Mouse (Mus musculus) heart, embryonic 12.5 days (tissue): ENCODE measurements at regions not wholly inside any gene's neighbourhood (a gene's known extent, or its start where the extent isn't known, plus 50 kb on each side); places are given as distances from the start of the nearest gene placed in this dataset.

ENCODE experiments used
- ATAC-seq: fragments of 200-750 bp; cut with Nextera tagmentation; 2 replicates; pipeline ENCODE4 v1.8.0; 2017; ENCODE audit warnings: moderate TSS enrichment, moderate library complexity; ENCODE audit not compliant: insufficient number of reproducible peaks, low FRiP score
- H3K27ac ChIP-seq: fragments of 300-500 bp; sonication (generic); 2 replicates; pipeline ENCODE4 v1.5.1; 2016; ENCODE audit warnings: mild to moderate bottlenecking, moderate library complexity; ENCODE audit not compliant: poor library complexity, severe bottlenecking
- H3K27me3 ChIP-seq: fragments of 300-500 bp; sonication (generic); replicated peaks from 2 replicates; pipeline ENCODE4 v1.6.1; 2016; ENCODE audit warnings: mild to moderate bottlenecking, moderate library complexity
- H3K36me3 ChIP-seq: fragments of 300-500 bp; sonication (generic); 2 replicates; pipeline ENCODE4 v1.6.1; 2016; ENCODE audit warnings: mild to moderate bottlenecking, moderate library complexity
- H3K4me1 ChIP-seq: fragments of 300-500 bp; sonication (generic); replicated peaks from 2 replicates; pipeline ENCODE4 v1.6.1; 2016; ENCODE audit warnings: mild to moderate bottlenecking
- H3K4me2 ChIP-seq: fragments of 300-500 bp; sonication (generic); 2 replicates; pipeline ENCODE4 v1.6.1; 2016; ENCODE audit warnings: mild to moderate bottlenecking, moderate library complexity
- H3K4me3 ChIP-seq: fragments of 300-500 bp; sonication (generic); 2 replicates; pipeline ENCODE4 v1.5.1; 2016; ENCODE audit warnings: mild to moderate bottlenecking
- H3K9ac ChIP-seq: fragments of 300-500 bp; sonication (generic); 2 replicates; pipeline ENCODE4 v1.6.1; 2016; ENCODE audit warnings: mild to moderate bottlenecking, moderate library complexity
- H3K9me3 ChIP-seq: fragments of 300-500 bp; sonication (generic); replicated peaks from 2 replicates; pipeline ENCODE4 v1.6.1; 2016; ENCODE audit warnings: mild to moderate bottlenecking, moderate library complexity
- WGBS: fragments of 180-500 bp; shearing (Covaris S2); methylation state at CpG from one replicate; pipeline ENCODE4 v1.1.7; 2016; 5-methylcytosine and 5-hydroxymethylcytosine counted together

- Histone ChIP-seq H3K4me3 (no peak overlapping the region), H3K9me3 (no peaks in the 10 kb centered on the region), H3K9ac (no peak overlapping the region), H3K27me3 (no peaks in the 10 kb centered on the region), H3K36me3 (no peaks in the 10 kb centered on the region), H3K27ac (no peak overlapping the region), H3K4me2 (no peak overlapping the region), H3K4me1 (no peaks in the 10 kb centered on the region)
- ATAC-seq = no peak
- 77% methylated on average over 4 of the region's 4 CpGs for WGBS
Measured at GRCm38 (mm10) chr4:56068859-56069258, 536.6 kb upstream of the Klf4 start.

- ATAC-seq = no peak
- Histone ChIP-seq H3K27ac (no peak overlapping the region), H3K27me3 (0 out of 2 replicates have a peak, but pooled peaks cover 3% of the 10 kb centered on the region), H3K4me3 (no peak overlapping the region), H3K4me1 (no peaks in the 10 kb centered on the region), H3K9me3 (no peaks in the 10 kb centered on the region), H3K36me3 (no peaks in the 10 kb centered on the region), H3K9ac (no peak overlapping the region), H3K4me2 (no peak overlapping the region)
- 90% methylated on average over 4 of the region's 4 CpGs for WGBS
Measured at GRCm38 (mm10) chr4:56064657-56065056, 532.4 kb upstream of the Klf4 start.

- Histone ChIP-seq H3K9ac (no peak overlapping the region), H3K4me1 (peaks cover 5% of the 10 kb centered on the region), H3K27ac (no peak overlapping the region), H3K4me3 (no peak overlapping the region), H3K27me3 (no peaks in the 10 kb centered on the region), H3K9me3 (no peaks in the 10 kb centered on the region), H3K4me2 (no peak overlapping the region), H3K36me3 (no peaks in the 10 kb centered on the region)
- ATAC-seq = no peak
- 47% methylated on average over 6 of the region's 6 CpGs for WGBS
Measured at GRCm38 (mm10) chr4:56051792-56052380, 519.6 kb upstream of the Klf4 start.

- Histone ChIP-seq H3K4me1 (no peaks in the 10 kb centered on the region), H3K9ac (no peak overlapping the region), H3K27ac (no peak overlapping the region), H3K9me3 (no peaks in the 10 kb centered on the region), H3K36me3 (no peaks in the 10 kb centered on the region), H3K4me3 (no peak overlapping the region), H3K4me2 (no peak overlapping the region), H3K27me3 (no peaks in the 10 kb centered on the region)
- 86% methylated on average over 4 of the region's 4 CpGs for WGBS
- ATAC-seq = no peak
Measured at GRCm38 (mm10) chr4:56039327-56039726, 507.1 kb upstream of the Klf4 start.

- no peaks in the 10 kb centered on the region for H3K27me3 ChIP-seq
Measured at GRCm38 (mm10) chr4:56036334-56036733, 504.1 kb upstream of the Klf4 start.

GRCm38 (mm10) chr4:56035543-56035942, 503.3 kb upstream of the Klf4 start:
- H3K9me3 ChIP-seq = no peaks in the 10 kb centered on the region
- H3K27me3 ChIP-seq = no peaks in the 10 kb centered on the region
- H3K9ac ChIP-seq = no peak overlapping the region
- H3K27ac ChIP-seq = no peak overlapping the region
- no peaks in the 10 kb centered on the region for H3K4me1 ChIP-seq
- WGBS = 66% methylated on average over 5 of the region's 5 CpGs
- no peak for ATAC-seq
- H3K4me2 ChIP-seq = no peak overlapping the region
- no peak overlapping the region for H3K4me3 ChIP-seq
- no peaks in the 10 kb centered on the region for H3K36me3 ChIP-seq

More at GRCm38 (mm10) chr4:56036334-56036733, 504.1 kb upstream of the Klf4 start:
- Histone ChIP-seq H3K4me2 (no peak overlapping the region), H3K9me3 (no peaks in the 10 kb centered on the region), H3K27ac (no peak overlapping the region), H3K9ac (no peak overlapping the region), H3K36me3 (no peaks in the 10 kb centered on the region), H3K4me3 (no peak overlapping the region), H3K4me1 (no peaks in the 10 kb centered on the region)
- 77% methylated on average over 6 of the region's 6 CpGs for WGBS
- no peak for ATAC-seq

- ATAC-seq = no peak
- 81% methylated on average over 3 of the region's 3 CpGs for WGBS
- Histone ChIP-seq H3K4me3 (no peak overlapping the region), H3K27me3 (no peaks in the 10 kb centered on the region), H3K36me3 (no peaks in the 10 kb centered on the region), H3K27ac (no peak overlapping the region), H3K4me2 (no peak overlapping the region), H3K4me1 (peaks cover 4% of the 10 kb centered on the region; the same call in 1 of the 2 replicates), H3K9ac (no peak overlapping the region), H3K9me3 (no peaks in the 10 kb centered on the region)
Measured at GRCm38 (mm10) chr4:56028441-56028840, 496.2 kb upstream of the Klf4 start.

- Histone ChIP-seq H3K27ac (no peak overlapping the region), H3K9ac (no peak overlapping the region), H3K36me3 (no peaks in the 10 kb centered on the region), H3K4me2 (no peak overlapping the region), H3K27me3 (no peaks in the 10 kb centered on the region), H3K9me3 (no peaks in the 10 kb centered on the region), H3K4me1 (peaks cover 4% of the 10 kb centered on the region; the same call in 1 of the 2 replicates), H3K4me3 (no peak overlapping the region)
- WGBS = 80% methylated on average over 6 of the region's 6 CpGs
- ATAC-seq = no peak
Measured at GRCm38 (mm10) chr4:56027258-56027657, 495.0 kb upstream of the Klf4 start.

GRCm38 (mm10) chr4:56024478-56024877, 492.2 kb upstream of the Klf4 start:
- H3K4me1 ChIP-seq = no peaks in the 10 kb centered on the region
- no peaks in the 10 kb centered on the region for H3K9me3 ChIP-seq
- H3K27ac ChIP-seq = no peak overlapping the region
- no peak overlapping the region for H3K9ac ChIP-seq
- no peak for ATAC-seq
- H3K4me3 ChIP-seq = no peak overlapping the region
- H3K4me2 ChIP-seq = no peak overlapping the region
- no peaks in the 10 kb centered on the region for H3K36me3 ChIP-seq
- H3K27me3 ChIP-seq = no peaks in the 10 kb centered on the region

GRCm38 (mm10) chr4:56018212-56018611, 485.9 kb upstream of the Klf4 start:
- Histone ChIP-seq H3K27me3 (no peaks in the 10 kb centered on the region), H3K9me3 (no peaks in the 10 kb centered on the region), H3K4me2 (no peak overlapping the region), H3K36me3 (no peaks in the 10 kb centered on the region), H3K4me1 (no peaks in the 10 kb centered on the region), H3K27ac (no peak overlapping the region), H3K4me3 (no peak overlapping the region), H3K9ac (no peak overlapping the region)
- ATAC-seq = no peak
- WGBS = 85% methylated on average over 8 of the region's 8 CpGs

- no peak overlapping the region for H3K4me2 ChIP-seq
- WGBS = 87% methylated on average over 7 of the region's 7 CpGs
- H3K9ac ChIP-seq = no peak overlapping the region
- H3K4me1 ChIP-seq = no peaks in the 10 kb centered on the region
- H3K27me3 ChIP-seq = no peaks in the 10 kb centered on the region
- H3K27ac ChIP-seq = no peak overlapping the region
- H3K36me3 ChIP-seq = no peaks in the 10 kb centered on the region
- H3K4me3 ChIP-seq = no peak overlapping the region
- no peak for ATAC-seq
- no peaks in the 10 kb centered on the region for H3K9me3 ChIP-seq
Measured at GRCm38 (mm10) chr4:56015481-56015880, 483.2 kb upstream of the Klf4 start.

- ATAC-seq = 0 out of 2 replicates have a peak, but pooled peaks have one; percentile 53
- Histone ChIP-seq H3K9me3 (no peaks in the 10 kb centered on the region), H3K36me3 (no peaks in the 10 kb centered on the region), H3K27me3 (no peaks in the 10 kb centered on the region), H3K27ac (no peak overlapping the region), H3K4me1 (peaks cover 19% of the 10 kb centered on the region), H3K4me3 (no peak overlapping the region), H3K4me2 (no peak overlapping the region), H3K9ac (no peak overlapping the region)
- WGBS = 7% methylated on average over 2 of the region's 2 CpGs
Measured at GRCm38 (mm10) chr4:56008287-56008686, 476.0 kb upstream of the Klf4 start.
